Mouse (Mus musculus) liver, embryonic 13.5 days (tissue): ENCODE data around the gene Tango2. TPM values are rescaled to one million over a fixed set of nuclear protein-coding genes. Genes with fewer than 3 reads are reported as not detected.
A peak's percentile ranks its signal among the peaks of the same experiment; 100 is the strongest.

ENCODE experiments used
- ATAC-seq: fragments of 200-750 bp; cut with Nextera tagmentation; 2 replicates; pipeline ENCODE4 v1.8.0; 2017; ENCODE audit warnings: low read depth, mild to moderate bottlenecking, moderate number of reproducible peaks, moderate library complexity
- DNase-seq: peaks from one replicate; pipeline ENCODE4 v3.0.0; 2022
- H3K27ac ChIP-seq: fragments of 300-500 bp; sonication (generic); 2 replicates; pipeline ENCODE4 v1.5.1; 2015; ENCODE audit warnings: moderate library complexity, mild to moderate bottlenecking, inconsistent platforms
- H3K27me3 ChIP-seq: fragments of 300-500 bp; sonication (generic); 2 replicates; pipeline ENCODE4 v1.6.1; 2015; ENCODE audit warnings: mild to moderate bottlenecking, inconsistent platforms
- H3K36me3 ChIP-seq: fragments of 300-500 bp; sonication (generic); 2 replicates; pipeline ENCODE4 v1.6.1; 2015; ENCODE audit warnings: mild to moderate bottlenecking, inconsistent platforms
- H3K4me1 ChIP-seq: fragments of 300-500 bp; sonication (generic); replicated peaks from 2 replicates; pipeline ENCODE4 v1.6.1; 2015; ENCODE audit warnings: inconsistent platforms
- H3K4me2 ChIP-seq: fragments of 300-500 bp; sonication (generic); 2 replicates; pipeline ENCODE4 v1.6.1; 2015; ENCODE audit warnings: inconsistent platforms, mild to moderate bottlenecking, moderate library complexity
- H3K4me3 ChIP-seq: fragments of 300-500 bp; sonication (generic); replicated peaks from 2 replicates; pipeline ENCODE4 v1.5.1; 2015; ENCODE audit warnings: mild to moderate bottlenecking, inconsistent platforms
- H3K9ac ChIP-seq: fragments of 300-500 bp; sonication (generic); 2 replicates; pipeline ENCODE4 v1.6.1; 2015; ENCODE audit warnings: mild to moderate bottlenecking, inconsistent platforms
- H3K9me3 ChIP-seq: fragments of 300-500 bp; sonication (generic); replicated peaks from 2 replicates; pipeline ENCODE4 v1.6.1; 2016; ENCODE audit warnings: inconsistent platforms
- WGBS: fragments of 180-500 bp; shearing (Covaris S2); methylation state at CpG from one replicate; pipeline ENCODE4 v1.1.7; 2015; ENCODE audit not compliant: insufficient replicate concordance; 5-methylcytosine and 5-hydroxymethylcytosine counted together
- polyA plus RNA-seq: library from polyadenylated mRNA; unstranded; fragments of >200 nt; fragmentation: Nextera tagmentation; extraction: Ambion mirVana; gene quantifications from 2 replicates; pipeline ENCODE4 v1.2.1, GENCODE M21; 2015

Gene Tango2
- polyA plus RNA-seq, 1 experiment from 2014 or later, result 69.6 TPM

DNA sequence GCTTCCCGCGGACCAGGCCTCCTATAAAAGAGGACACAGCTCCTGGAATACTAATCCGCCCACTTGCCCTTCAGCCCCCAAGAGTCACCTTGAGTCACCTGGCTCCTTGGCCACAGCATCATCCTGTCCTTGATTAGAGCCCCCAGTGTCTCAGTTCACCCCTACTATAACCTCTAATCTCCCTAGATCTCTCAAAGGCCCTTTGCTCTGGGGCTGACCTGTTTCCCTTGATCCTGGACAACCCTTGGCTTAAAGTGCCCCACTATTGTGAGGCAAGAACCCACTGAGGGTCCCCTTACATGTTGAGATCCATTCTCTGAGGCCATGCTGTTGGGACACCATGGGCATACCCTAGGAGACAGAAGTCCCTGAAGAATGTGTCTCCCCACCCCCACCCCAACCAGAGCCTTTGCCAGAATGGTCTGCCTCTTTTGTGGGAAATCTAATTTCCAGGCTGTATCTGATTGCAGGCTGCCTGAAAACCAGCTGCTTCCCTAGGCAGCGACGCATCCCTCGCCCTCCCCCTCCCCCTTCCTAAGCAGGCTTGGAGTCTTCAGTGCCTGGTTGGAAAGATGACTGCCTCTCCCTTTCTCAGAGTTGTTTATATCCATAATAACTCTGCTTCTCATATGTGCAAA, 33.8 kb upstream of the Tango2 start:
- Histone ChIP-seq H3K4me3 (no peak overlapping the region), H3K9ac (no peak overlapping the region), H3K27me3 (no peaks in the 10 kb centered on the region), H3K4me1 (peaks cover 35% of the 10 kb centered on the region), H3K4me2 (no peak overlapping the region), H3K27ac (no peak overlapping the region), H3K36me3 (no peaks in the 10 kb centered on the region), H3K9me3 (no peaks in the 10 kb centered on the region)
- DNase-seq (no peak), ATAC-seq (no peak)
- 71% methylated on average over 6 of the region's 6 CpGs for WGBS

DNA sequence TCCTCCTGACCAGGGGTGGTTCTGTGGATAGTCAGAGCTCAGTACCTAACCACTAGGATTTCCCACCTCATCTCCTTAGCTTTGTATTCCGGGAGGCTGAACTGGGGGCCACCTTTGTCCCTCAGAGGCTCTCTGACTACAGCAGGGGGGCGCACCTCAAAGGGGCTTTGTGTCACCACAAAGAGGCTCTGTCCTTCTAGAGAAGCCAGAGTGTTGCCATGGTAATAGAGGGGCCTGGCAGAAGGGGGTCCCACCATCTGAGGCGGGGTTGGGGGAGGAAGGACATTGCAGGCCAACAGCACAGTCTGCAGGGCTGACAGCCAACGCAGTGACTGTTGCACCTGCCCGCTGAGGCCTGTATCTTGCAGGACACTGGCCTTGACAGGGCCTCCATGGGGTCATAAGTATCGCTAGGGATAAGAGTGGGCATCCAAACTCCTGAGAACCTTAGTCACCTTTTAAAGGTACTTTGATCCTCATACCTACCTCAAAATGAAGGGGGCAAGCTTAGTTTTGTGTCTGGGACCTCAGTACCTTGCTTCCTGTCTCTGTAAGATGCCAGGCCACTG, 32.7 kb upstream of the Tango2 start:
- DNase-seq (no peak), ATAC-seq (no peak)
- Histone ChIP-seq H3K27ac (no peak overlapping the region), H3K36me3 (no peaks in the 10 kb centered on the region), H3K4me3 (no peak overlapping the region), H3K4me2 (no peak overlapping the region), H3K27me3 (no peaks in the 10 kb centered on the region), H3K4me1 (peaks cover 32% of the 10 kb centered on the region), H3K9me3 (no peaks in the 10 kb centered on the region), H3K9ac (no peak overlapping the region)
- WGBS, result 67% methylated on average over 6 of the region's 6 CpGs

DNA sequence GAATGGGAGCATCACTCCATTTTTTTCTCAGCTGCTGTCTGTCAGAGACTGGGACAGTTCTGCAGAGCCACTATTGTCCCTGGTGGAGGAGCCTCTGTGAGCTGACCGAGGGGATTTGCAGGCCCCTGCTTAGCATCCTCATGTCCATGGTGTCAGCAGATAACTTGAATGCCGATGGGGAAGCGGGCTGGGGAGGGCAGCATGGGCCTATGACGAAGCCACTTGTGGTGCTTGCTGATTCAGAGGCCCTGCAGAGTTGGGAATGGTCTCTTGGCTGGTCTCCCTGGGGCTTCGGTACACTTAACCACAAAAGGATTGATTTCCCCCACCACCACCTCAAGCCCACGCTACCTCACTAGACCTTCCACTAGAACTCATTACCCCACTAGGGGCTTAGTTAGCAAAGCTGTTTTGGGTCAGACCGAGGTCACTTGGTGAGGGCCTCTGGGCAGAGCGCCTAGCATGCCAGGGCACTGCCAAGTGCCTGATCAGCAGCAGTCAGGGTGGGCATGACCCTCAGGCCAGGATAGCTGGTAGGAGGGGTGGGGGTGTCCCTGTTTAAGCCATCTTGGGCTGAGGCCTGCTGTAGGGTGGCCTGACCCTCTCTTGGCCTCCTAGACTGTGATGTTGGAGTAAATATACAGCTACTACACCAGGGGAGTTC, 31.6 kb upstream of the Tango2 start:
- WGBS, result 74% methylated on average over 8 of the region's 8 CpGs
- DNase-seq, result no peak
- no peak overlapping the region for H3K9ac ChIP-seq

DNA sequence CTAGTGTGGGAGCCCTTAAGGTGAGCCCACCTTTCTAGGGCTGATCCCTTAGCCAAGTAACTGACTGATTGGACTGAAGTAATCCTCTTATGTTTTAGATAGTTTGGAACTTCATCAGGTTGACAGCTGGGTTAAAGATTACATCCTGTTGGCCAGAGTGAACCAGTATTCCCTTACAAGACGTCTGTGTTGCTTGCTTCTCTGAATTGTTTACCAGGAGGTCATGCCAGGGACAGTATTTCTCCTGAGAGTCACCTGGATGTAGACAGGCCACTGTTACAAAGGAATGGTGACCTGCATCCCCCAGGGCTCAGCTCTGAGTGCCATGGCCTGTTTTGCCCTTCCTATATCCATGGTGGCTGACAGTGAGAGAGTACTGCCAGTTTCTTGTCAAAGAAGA, 30.6 kb upstream of the Tango2 start:
- peaks cover 25% of the 10 kb centered on the region for H3K4me1 ChIP-seq
- WGBS, result 34% methylated on average over 1 of the region's 1 CpGs
- H3K9me3 ChIP-seq, result no peaks in the 10 kb centered on the region
- ATAC-seq (no peak), DNase-seq (no peak)
- H3K4me2 ChIP-seq, result no peak overlapping the region
- no peak overlapping the region for H3K4me3 ChIP-seq
- no peaks in the 10 kb centered on the region for H3K36me3 ChIP-seq
- no peaks in the 10 kb centered on the region for H3K27me3 ChIP-seq
- no peak overlapping the region for H3K9ac ChIP-seq
- no peak overlapping the region for H3K27ac ChIP-seq

More for the DNA sequence above, 31.6 kb upstream of the Tango2 start:
- Histone ChIP-seq H3K27ac (no peak overlapping the region), H3K36me3 (no peaks in the 10 kb centered on the region), H3K9me3 (no peaks in the 10 kb centered on the region), H3K4me3 (no peak overlapping the region), H3K4me2 (no peak overlapping the region), H3K27me3 (no peaks in the 10 kb centered on the region), H3K4me1 (peaks cover 32% of the 10 kb centered on the region)
- no peak for ATAC-seq

DNA sequence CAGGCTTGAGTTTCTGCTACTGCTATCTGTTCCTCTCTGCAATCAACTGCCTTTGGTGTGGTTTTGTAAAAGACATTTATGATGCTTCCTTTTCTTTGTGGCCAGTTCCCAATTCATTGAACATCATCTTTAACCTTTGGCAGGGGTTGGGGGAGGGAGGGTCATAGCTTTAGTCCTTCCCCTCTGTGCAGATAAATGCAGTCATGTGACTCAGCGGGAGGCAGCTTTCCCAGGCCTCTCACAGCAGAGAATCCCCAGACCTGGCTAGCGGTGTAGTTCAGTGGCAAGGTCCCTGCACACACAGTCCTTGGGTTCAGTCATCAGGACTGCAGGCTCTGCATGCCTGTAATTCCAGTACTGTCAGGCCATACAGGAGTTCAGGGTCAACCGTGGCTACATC, 29.3 kb upstream of the Tango2 start:
- H3K4me2 ChIP-seq, result no peak overlapping the region

DNA sequence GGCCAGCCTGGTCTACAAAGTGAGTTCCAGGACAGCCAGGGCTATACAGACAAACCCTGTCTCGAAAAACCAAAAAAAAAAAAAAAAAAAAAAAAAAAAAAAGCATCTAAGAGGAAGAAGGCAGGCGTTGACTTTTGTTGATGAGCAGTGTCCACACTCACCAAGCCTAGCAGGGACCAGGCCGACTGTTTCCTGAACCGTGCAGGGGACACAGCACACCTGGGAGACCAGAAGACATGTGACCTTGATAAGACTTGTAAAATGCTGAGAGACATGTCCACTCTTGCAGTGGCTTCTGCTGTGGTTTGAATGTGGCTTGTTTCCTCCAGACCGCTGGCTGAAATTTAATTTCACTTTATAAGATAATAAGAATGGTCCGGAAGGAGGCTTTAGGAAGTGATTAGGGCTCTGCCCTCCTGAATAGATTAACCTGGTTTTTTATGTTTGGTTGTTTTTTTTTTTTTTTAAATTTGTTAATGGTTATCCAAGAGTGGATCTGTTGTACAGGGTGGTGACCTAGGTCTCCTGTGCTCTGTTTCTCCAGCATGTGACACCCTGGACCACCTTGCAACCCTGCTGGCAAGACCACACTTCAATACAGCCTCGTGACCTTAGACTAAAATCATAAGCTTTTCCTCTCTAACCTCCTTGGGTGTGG, 28.5 kb upstream of the Tango2 start:
- no peak for DNase-seq
- no peak overlapping the region for H3K4me3 ChIP-seq
- ATAC-seq, result no peak

More for the DNA sequence above, 29.3 kb upstream of the Tango2 start:
- H3K36me3 ChIP-seq, result no peaks in the 10 kb centered on the region
- 22% methylated on average over 3 of the region's 3 CpGs for WGBS
- ATAC-seq (peak; percentile 66), DNase-seq (no peak)
- H3K9me3 ChIP-seq, result no peaks in the 10 kb centered on the region
- no peaks in the 10 kb centered on the region for H3K27me3 ChIP-seq
- H3K27ac ChIP-seq, result peak overlapping the region; percentile 36; the same call in 1 of the 2 replicates
- peaks cover 21% of the 10 kb centered on the region for H3K4me1 ChIP-seq
- no peak overlapping the region for H3K4me3 ChIP-seq
- H3K9ac ChIP-seq, result peak overlapping the region; percentile 3; the same call in 1 of the 2 replicates

DNA sequence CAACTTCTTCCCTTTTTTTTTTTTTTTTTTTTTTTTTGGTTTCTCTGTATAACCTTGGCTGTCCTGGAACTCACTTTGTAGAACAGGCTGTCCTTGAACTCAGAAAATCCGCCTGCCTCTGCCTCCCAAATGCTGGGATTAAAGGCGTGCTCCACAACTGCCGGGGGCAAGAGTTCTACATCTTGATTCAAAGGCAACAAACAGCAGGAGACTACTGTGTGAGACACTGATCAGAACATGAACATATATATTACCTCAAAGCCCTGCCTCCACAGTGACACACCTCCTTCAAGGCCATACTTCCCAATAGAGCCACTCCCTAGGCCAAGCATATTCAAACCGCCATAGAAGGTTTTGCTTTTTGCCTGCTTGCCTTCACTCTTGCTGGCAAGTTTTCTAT, 25.7 kb upstream of the Tango2 start:
- no peaks in the 10 kb centered on the region for H3K36me3 ChIP-seq
- H3K4me3 ChIP-seq, result no peak overlapping the region
- WGBS, result 77% methylated on average over 4 of the region's 4 CpGs
- DNase-seq, result no peak
- H3K4me1 ChIP-seq, result peaks cover 37% of the 10 kb centered on the region
- no peak overlapping the region for H3K9ac ChIP-seq
- no peak overlapping the region for H3K4me2 ChIP-seq
- H3K9me3 ChIP-seq, result no peaks in the 10 kb centered on the region
- ATAC-seq, result no peak
- no peaks in the 10 kb centered on the region for H3K27me3 ChIP-seq
- H3K27ac ChIP-seq, result no peak overlapping the region

More for the DNA sequence above, 28.5 kb upstream of the Tango2 start:
- Histone ChIP-seq H3K4me2 (no peak overlapping the region), H3K9me3 (no peaks in the 10 kb centered on the region), H3K36me3 (no peaks in the 10 kb centered on the region), H3K27me3 (no peaks in the 10 kb centered on the region), H3K27ac (peak overlapping the region; percentile 36; the same call in 1 of the 2 replicates), H3K4me1 (peaks cover 14% of the 10 kb centered on the region), H3K9ac (0 out of 2 replicates have a peak overlapping the region, but pooled peaks have one; percentile 3)
- WGBS, result 39% methylated on average over 7 of the region's 7 CpGs

DNA sequence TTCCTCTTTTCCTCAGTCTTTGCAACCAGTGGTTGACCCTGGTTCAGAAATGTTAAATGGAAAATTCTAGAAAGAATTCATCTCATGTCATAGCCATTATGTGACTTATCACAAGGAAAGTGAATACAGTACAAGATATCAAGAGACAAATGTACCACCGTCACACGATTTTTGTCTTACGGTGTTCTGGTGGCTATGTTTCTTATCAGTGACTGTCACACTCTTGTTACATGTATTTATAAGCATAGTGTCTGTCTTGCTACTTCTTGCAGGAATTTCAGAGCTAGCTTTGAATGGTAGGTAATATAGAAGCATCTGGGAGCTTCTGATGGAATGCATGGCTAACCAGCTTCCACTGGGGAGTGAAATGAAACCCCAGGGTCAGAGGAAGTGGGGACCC, 22.3 kb upstream of the Tango2 start:
- WGBS, result 16% methylated on average over 3 of the region's 3 CpGs

DNA sequence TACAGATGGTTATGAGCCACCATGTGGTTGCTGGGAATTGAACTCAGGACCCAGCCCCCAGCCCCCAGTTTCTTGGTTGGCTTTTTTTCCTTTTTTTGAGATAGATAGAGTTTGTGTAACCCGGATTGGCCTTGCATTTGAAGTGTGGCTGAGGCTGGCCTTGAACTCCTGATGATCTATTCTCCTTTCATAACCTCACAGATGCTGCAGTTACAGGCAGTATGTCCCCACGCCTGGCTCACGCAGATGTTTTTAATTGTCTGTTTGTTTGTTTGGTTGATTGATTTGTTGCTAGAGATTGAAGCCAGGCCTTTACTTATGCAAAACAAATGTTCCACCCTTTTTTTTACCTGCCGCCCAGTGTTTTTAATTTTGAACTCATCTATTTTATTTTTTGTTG, 18.9 kb upstream of the Tango2 start:
- DNase-seq (no peak), ATAC-seq (no peak)
- WGBS, result 75% methylated on average over 4 of the region's 4 CpGs
- Histone ChIP-seq H3K27ac (no peak overlapping the region), H3K27me3 (no peaks in the 10 kb centered on the region), H3K4me3 (no peak overlapping the region), H3K4me2 (no peak overlapping the region), H3K36me3 (no peaks in the 10 kb centered on the region), H3K9me3 (no peaks in the 10 kb centered on the region), H3K9ac (no peak overlapping the region), H3K4me1 (peaks cover 23% of the 10 kb centered on the region)

More for the DNA sequence above, 22.3 kb upstream of the Tango2 start:
- DNase-seq (no peak), ATAC-seq (peak; percentile 79)
- H3K9me3 ChIP-seq, result no peaks in the 10 kb centered on the region
- peaks cover 23% of the 10 kb centered on the region for H3K4me1 ChIP-seq
- H3K9ac ChIP-seq, result peak overlapping the region; percentile 17; the same call in 1 of the 2 replicates
- H3K4me3 ChIP-seq, result no peak overlapping the region
- peak overlapping the region; percentile 61; the same call in 1 of the 2 replicates for H3K27ac ChIP-seq
- H3K27me3 ChIP-seq, result no peaks in the 10 kb centered on the region
- H3K4me2 ChIP-seq, result peak overlapping the region; percentile 23
- no peaks in the 10 kb centered on the region for H3K36me3 ChIP-seq

DNA sequence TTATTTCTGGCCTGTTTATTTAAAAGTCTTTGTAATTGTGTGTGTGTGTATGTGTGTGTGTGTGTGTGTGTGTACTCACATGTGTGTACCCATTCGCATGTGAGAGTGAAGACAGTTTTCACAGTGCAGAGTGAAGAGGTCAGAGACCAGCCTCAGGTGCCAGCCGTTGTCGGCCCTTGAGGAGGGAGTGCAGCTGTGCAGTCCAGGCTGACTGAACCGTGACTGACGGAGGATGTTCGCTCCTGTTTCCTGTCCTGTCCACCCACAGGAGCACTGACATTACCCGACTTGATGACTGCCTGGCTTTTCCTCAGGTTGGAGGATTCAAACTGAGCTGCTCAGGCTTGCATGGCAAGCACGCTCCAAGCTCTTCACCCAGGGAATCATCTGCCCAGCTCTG, 15.0 kb upstream of the Tango2 start:
- 64% methylated on average over 8 of the region's 8 CpGs for WGBS
- no peaks in the 10 kb centered on the region for H3K27me3 ChIP-seq
- no peaks in the 10 kb centered on the region for H3K4me1 ChIP-seq
- no peak overlapping the region for H3K9ac ChIP-seq
- H3K9me3 ChIP-seq, result no peaks in the 10 kb centered on the region
- ATAC-seq (no peak), DNase-seq (no peak)
- H3K4me2 ChIP-seq, result no peak overlapping the region
- H3K36me3 ChIP-seq, result no peaks in the 10 kb centered on the region
- no peak overlapping the region for H3K4me3 ChIP-seq
- no peak overlapping the region for H3K27ac ChIP-seq

DNA sequence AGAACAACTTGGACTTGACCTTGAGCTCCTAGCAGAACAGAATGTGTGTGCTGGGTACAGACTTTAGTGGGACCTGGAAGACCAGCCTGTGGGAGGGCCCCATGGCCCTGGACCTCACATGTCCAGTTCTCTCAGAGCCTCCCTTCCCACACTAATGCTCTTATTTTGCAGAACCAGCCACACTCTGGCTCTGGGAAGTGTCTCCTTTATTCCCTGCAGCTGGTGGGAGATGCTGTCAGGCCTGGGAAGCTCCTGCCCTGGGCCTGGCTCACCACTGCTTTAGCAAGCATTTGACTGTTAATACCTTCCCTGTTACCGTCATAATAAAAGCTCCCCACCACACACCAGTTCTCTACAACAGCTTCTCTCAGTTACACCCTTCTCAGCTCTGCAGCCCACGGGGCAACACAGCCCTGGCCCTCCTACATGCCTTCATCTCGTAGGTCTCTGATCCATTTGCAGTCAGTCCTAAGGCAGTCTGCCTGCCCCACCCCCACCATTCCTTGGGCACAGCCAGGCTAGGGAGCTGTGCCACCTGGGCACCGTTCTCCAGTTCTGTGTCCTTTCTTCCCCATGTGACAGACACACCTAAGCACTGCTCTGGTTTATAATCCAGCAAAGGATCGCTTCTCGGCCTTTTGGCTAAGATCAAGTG, 12.4 kb upstream of the Tango2 start:
- Histone ChIP-seq H3K36me3 (no peaks in the 10 kb centered on the region), H3K27me3 (no peaks in the 10 kb centered on the region), H3K4me2 (no peak overlapping the region), H3K9me3 (no peaks in the 10 kb centered on the region), H3K9ac (no peak overlapping the region), H3K4me3 (no peak overlapping the region), H3K4me1 (peaks cover 12% of the 10 kb centered on the region; the same call in 1 of the 2 replicates), H3K27ac (no peak overlapping the region)
- ATAC-seq, result no peak
- WGBS, result 76% methylated on average over 6 of the region's 6 CpGs
- DNase-seq, result no peak
